Mouse (Mus musculus) bone marrow, adult 2 months (tissue): ENCODE results near the gene Chst11. TPM values are rescaled to one million over a fixed set of nuclear protein-coding genes. Genes with fewer than 3 reads are reported as not detected.

Experiments
- H3K27ac ChIP-seq: fragments of 200-500 bp; 2 replicates; pipeline ENCODE4 v1.5.1; 2012; ENCODE audit warnings: low read depth, mild to moderate bottlenecking, control low read depth, inconsistent platforms, low read length; ENCODE audit not compliant: control insufficient read depth, poor library complexity, insufficient read depth
- H3K4me1 ChIP-seq: fragments of 200-500 bp; 2 replicates; pipeline ENCODE4 v1.6.1; 2011; ENCODE audit warnings: low read length; ENCODE audit not compliant: control insufficient read depth, insufficient read depth
- H3K4me3 ChIP-seq: fragments of 200-500 bp; replicated peaks from 2 replicates; pipeline ENCODE3; 2011; ENCODE audit warnings: mild to moderate bottlenecking, low read depth, low read length, control low read depth; ENCODE audit not compliant: control insufficient read depth
- CTCF ChIP-seq: fragments of 200-500 bp; IDR thresholded peaks from 2 replicates; pipeline ENCODE4 v1.5.1; 2011; ENCODE audit warnings: low read length, control low read depth; ENCODE audit not compliant: control insufficient read depth, insufficient read depth
- POLR2A ChIP-seq: fragments of 200-500 bp; IDR thresholded peaks from 2 replicates; pipeline ENCODE4 v1.6.1; 2011; ENCODE audit warnings: low read depth, mild to moderate bottlenecking, control low read depth, low read length, borderline replicate concordance; ENCODE audit not compliant: control insufficient read depth
- WGBS: fragments of 180-500 bp; shearing (Covaris S2); methylation state at CpG from one replicate; pipeline ENCODE4 v1.1.7; 2018; 5-methylcytosine and 5-hydroxymethylcytosine counted together
- polyA plus RNA-seq: library from polyadenylated mRNA; stranded (reverse); fragments of >200 nt; gene quantifications from 2 replicates; pipeline ENCODE4 v1.2.4, GENCODE M21; 2011; ENCODE audit warnings: low replicate concordance; ENCODE audit not compliant: missing spikeins, insufficient read depth, insufficient read length

The Chst11 gene
- polyA plus RNA-seq, 1 experiment = 6.4 TPM

DNA sequence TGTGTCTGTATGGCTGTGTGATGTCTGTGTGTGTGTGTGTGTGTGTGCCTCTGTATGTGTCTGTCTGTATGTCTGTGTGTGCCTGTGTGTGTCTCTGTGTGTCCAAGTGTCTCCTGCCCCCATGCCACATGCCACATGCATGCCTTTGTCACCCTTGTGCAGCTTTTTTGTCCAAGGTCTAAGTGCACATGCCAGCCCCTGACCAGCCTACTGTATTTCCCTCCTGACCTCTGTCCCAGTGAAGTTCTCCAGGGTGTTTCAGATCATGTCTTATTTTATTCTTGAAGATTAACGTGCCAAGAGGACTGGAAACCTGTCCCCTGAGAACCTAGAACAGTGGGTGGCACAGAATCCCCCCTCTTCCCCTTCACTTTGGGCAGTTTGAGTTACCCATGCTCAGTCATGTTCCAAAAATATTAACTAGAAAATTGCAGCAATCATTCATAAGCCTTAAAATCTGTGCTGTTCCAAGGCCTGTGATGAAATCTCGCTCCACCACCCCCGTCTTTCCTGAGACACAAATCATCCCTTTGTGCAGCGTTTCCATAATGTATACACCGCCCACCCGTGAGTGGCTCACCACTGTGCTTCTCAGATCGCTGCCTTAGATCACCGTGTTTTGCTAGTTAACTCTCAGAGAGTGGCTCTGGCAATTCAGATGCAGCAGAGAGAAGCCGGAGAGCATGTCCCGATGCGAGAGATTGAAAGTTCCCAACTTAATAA lies 180.4 kb downstream of the Chst11 start:
- H3K4me1 ChIP-seq = peaks cover 7% of the 10 kb centered on the region; the same call in 1 of the 2 replicates
- no peak overlapping the region for H3K27ac ChIP-seq
- H3K4me3 ChIP-seq = no peak overlapping the region
- 80% methylated on average over 11 of the region's 11 CpGs for WGBS
- no peak for TF ChIP-seq CTCF
- no peak for TF ChIP-seq POLR2A

DNA sequence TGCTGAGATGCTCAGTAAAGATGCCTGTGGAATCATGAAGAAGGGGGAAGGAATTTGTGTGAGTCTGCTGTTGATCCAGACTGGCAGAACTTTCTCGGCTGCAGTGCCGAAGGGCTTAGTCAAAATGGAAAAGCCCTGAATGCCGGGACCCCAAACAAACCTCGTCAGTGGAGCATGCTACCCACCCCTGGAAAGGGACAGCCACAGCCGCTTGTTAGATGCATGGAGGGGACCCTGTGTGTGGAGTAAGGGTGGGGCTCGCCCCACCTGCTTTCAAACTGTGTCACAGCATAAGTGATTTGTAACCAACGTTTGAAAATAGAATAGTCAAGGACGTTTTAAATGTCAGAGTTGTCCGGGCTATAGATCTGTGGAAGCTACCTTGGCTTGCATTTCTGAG lies 181.0 kb downstream of the Chst11 start:
- peaks cover 7% of the 10 kb centered on the region; the same call in 1 of the 2 replicates for H3K4me1 ChIP-seq
- no peak overlapping the region for H3K4me3 ChIP-seq
- WGBS = 78% methylated on average over 9 of the region's 9 CpGs
- TF ChIP-seq POLR2A = no peak
- no peak for TF ChIP-seq CTCF
- no peak overlapping the region for H3K27ac ChIP-seq

- 87% methylated on average over 6 of the region's 6 CpGs for WGBS
Observed at GRCm38 (mm10) chr10:83167492-83167891, 182.2 kb downstream of the Chst11 start.

DNA sequence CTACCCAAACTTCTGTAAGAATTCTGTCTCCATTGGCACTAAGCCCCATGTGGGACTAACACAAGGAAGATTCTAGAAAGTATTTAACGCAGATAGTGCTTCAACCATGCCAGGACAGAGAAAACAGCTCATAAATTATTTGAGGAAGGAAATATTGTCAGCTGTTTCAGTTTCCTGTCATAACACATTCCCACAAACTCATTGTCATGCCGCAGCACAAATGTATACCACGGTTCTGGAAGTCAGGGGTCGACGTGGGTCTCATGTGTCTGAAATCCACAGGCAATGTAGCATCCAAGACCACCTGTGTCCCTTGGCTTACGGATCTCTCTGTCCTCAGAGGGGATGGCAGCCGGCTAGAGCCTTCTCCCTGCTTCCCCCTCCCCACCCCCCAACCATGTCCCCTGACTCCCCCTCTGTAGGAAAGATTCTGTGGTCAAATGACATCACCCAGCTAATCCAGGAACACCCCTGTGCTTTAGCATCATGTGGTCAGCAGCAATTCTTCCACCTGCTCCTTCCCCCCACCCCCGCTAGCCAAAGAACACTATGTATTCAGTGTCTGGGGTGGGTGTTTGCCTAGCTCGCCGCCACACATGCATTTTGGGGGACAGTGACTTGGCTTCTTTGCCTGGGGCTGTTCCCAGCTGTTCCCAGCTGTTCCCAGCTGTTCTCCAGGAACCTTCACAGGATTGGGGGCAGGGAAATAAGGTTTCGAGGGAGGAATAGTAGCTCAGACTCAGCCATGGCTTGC lies 183.2 kb downstream of the Chst11 start:
- 20% methylated on average over 11 of the region's 11 CpGs for WGBS
- Histone ChIP-seq H3K27ac (no peak overlapping the region; the same call in 1 of the 2 replicates), H3K4me3 (no peak overlapping the region), H3K4me1 (peaks cover 7% of the 10 kb centered on the region; the same call in 1 of the 2 replicates)
- TF ChIP-seq POLR2A (no peak), CTCF (no peak)

More at GRCm38 (mm10) chr10:83167492-83167891, 182.2 kb downstream of the Chst11 start:
- Histone ChIP-seq H3K4me3 (no peak overlapping the region), H3K27ac (no peak overlapping the region), H3K4me1 (peaks cover 7% of the 10 kb centered on the region; the same call in 1 of the 2 replicates)
- TF ChIP-seq POLR2A (no peak), CTCF (no peak)

GRCm38 (mm10) chr10:83169554-83169953 lies 184.3 kb downstream of the Chst11 start:
- 69% methylated on average over 6 of the region's 6 CpGs for WGBS
- Histone ChIP-seq H3K4me1 (peaks cover 7% of the 10 kb centered on the region; the same call in 1 of the 2 replicates), H3K4me3 (no peak overlapping the region), H3K27ac (no peak overlapping the region)
- TF ChIP-seq POLR2A = no peak

GRCm38 (mm10) chr10:83178151-83178550 lies 192.9 kb downstream of the Chst11 start:
- no peaks in the 10 kb centered on the region for H3K4me1 ChIP-seq
- H3K27ac ChIP-seq = no peak overlapping the region
- no peak overlapping the region for H3K4me3 ChIP-seq
- WGBS = 90% methylated on average over 5 of the region's 5 CpGs
- no peak for TF ChIP-seq CTCF
- TF ChIP-seq POLR2A = no peak

DNA sequence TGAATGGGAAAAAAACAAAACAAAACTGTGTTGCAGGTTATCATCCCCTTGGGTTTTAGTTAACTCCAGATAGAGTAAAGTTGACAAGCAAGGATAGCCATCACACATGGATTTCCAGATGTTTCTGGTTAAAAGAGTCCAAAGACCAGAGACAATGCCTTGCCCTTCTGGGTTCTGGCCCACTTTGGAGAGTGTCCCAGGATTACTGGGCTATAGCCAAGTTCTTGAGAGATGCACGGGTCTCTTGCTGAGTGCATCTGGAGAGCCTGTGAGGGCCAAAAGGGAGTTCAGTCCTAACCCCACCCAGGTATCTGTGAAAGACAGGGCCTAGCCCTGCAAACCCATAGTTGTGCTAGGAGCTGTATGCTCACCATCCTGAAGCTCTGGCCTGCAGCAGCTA lies 193.4 kb downstream of the Chst11 start:
- TF ChIP-seq POLR2A = no peak
- TF ChIP-seq CTCF = no peak
- WGBS = 83% methylated on average over 1 of the region's 1 CpGs
- Histone ChIP-seq H3K4me1 (peaks cover 3% of the 10 kb centered on the region), H3K4me3 (no peak overlapping the region), H3K27ac (no peak overlapping the region)

DNA sequence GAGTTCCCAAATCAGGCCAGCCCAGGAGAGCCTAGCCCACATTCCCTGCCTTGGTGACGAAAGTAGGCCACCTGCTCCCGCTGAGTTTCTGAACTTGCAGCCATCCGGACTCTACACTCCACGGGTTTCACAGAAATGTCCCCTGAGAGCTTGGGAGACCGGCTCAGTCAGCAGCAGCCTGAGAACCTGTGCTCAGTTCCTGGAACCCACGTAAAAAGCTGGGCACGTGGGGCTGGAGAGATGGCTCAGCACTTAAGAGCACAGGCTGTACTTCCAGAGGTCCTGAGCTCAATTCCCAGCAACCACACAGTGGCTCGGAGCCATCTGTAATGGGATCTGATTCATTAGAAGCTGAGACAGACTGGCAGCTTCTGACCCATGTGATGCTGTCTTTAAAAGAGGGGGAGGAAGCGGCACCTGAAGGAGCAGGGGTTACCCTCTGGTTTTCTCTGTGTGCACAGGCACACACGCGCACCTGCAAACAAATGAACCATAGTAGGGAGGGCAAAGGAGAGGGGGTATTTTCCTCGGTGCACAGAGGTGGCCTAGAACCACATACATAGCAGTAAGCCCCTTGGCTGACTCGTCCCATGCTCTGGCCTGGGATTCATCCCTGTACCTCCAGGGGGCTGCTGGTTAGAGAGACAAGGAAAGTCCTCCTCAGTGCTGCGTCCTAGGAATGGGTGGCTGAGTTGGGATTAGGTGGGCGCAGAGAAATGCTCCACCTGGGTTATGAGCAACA lies 196.7 kb downstream of the Chst11 start:
- Histone ChIP-seq H3K4me1 (peaks cover 7% of the 10 kb centered on the region), H3K4me3 (no peak overlapping the region), H3K27ac (no peak overlapping the region)
- WGBS = 74% methylated on average over 15 of the region's 15 CpGs
- TF ChIP-seq CTCF (no peak), POLR2A (no peak)
